Mouse (Mus musculus) mesoderm, embryonic 11.5 days (tissue): ENCODE measurements around the gene Metap2.

ENCODE experiments used
- DNase-seq: peaks from one replicate; pipeline ENCODE4 v3.0.0-alpha.2; 2012; ENCODE audit warnings: low read depth, low spot score

The Metap2 gene

DNA sequence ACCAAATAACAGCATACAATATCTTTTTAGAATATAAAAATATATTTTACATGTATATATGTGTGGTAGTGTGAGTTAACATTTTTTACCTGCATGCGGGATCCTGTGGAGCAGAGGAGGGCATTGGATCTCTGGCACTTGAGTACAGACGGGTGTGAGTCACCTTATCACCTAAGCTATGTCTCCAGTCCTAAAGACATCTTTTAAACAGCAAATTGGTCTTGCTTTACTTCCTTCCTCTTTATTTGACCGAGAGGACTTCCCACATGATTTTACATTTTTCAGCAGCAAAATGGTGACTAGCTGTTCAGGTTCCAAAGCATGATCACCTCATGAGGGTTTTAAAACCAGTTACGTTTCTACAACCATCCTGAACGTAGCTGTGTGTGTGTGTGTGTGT, 14.4 kb upstream of the Metap2 start:
- DNase-seq: no peak

- DNase-seq: no peak
These were observed 13.0 kb upstream of the Metap2 start for GRCm38 (mm10) chr10:93909811-93910446.

DNA sequence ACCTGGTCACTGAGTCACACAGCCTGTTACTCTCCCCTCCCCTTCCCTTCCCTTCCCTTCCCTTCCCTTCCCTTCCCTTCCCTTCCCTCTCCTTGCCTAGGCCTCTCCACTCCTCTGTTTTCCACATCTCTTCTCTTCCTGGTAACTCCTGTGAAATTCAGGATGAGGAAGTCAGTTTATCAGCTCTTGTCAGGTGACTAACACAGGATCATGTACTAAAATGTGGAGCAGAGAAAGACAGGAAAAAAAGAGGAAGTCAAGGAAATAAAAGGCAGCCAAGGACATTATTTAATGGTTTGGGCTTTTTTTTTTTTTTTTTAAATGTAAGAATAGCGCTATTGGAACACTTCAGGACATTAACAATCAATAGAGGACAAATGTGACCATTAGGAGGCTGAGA, 12.1 kb upstream of the Metap2 start:
- DNase-seq: no peak

- no peak for DNase-seq
These were observed 11.6 kb upstream of the Metap2 start for GRCm38 (mm10) chr10:93908540-93908939.

- no peak for DNase-seq
These were observed 10.5 kb upstream of the Metap2 start for GRCm38 (mm10) chr10:93907376-93907775.

DNA sequence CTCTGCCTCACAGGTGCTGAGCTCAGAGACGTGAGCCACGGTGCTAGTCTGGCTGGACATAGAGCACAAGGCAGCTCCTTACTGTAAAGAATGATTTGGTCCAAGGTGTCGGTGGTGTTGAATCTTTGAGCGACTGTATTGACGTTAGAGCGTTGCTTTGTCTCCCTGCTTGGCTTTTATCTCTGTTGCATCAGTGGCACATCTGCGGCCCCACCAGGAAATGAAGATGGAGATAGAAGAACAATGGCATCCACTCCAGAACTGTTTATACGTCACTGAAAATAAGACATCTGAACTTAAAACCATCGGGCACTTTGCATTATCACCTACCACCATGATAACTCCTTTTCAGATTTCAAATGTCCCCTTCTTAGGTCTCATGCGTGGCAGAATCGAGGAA, 3.0 kb upstream of the Metap2 start:
- DNase-seq: no peak

GRCm38 (mm10) chr10:93899303-93899702, 2.4 kb upstream of the Metap2 start:
- no peak for DNase-seq

GRCm38 (mm10) chr10:93892551-93892950, 4.3 kb downstream of the Metap2 start:
- DNase-seq: no peak

DNA sequence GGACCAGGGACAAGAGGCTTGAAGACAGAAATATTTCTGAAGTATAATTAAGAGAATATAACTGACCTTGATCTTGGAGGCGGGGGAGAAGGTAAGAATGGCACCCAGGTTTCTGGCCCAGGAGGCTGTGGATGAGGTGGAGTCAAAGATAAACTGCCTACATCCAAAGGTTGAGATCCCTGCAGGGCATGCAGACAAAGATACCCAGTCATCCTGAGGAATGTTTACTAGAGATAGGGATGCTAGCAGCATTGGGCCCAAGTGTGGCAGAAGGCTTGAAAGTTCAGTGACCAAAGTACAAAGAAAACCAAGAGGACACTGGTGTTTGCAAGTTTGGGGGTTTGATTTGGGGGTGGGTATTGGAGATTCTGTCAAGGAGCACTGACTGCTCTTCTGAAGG, 5.9 kb downstream of the Metap2 start:
- no peak for DNase-seq

DNA sequence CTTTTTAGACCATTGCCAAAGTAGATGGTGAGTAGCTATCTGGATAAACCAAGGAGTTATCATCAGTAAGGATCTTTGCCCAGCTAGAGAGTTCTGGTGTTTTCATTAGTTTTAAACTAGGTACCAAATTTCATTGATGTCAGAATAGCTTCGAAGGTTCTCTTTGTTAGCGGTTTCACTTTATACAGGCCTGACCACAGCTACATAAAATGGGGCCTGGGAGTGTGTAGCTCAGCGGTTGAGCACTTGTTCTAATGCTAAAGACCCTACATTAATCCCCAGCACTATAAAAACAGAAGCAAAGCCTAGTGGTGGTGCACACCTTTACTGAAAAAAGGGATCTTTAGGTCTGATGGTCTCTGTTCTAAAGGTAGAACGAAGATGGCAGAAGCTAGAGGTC, 6.3 kb downstream of the Metap2 start:
- DNase-seq: no peak

DNA sequence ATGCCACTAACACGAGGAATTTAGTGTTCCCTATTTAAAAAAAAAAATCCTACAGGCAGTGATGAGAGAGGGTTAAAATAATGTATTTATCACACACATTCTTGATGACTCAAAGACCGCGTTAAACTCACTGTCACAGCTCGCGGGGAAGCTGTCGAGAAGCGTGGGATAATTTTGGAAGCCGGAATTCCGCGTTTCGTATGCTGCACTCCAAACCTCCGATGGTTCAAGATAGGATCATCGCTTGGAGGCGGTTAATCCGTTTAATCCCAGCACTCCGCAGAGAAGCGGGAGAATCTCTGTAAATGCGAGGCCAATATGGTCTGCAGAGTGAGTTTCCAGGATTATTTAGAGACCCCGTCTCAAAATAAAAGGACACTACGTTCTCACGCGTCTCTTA, 6.9 kb downstream of the Metap2 start:
- DNase-seq: no peak

GRCm38 (mm10) chr10:93889579-93889950, 7.3 kb downstream of the Metap2 start:
- DNase-seq: peak; percentile 92

- peak; percentile 30 for DNase-seq
These were observed 7.8 kb downstream of the Metap2 start for GRCm38 (mm10) chr10:93888935-93889578.

DNA sequence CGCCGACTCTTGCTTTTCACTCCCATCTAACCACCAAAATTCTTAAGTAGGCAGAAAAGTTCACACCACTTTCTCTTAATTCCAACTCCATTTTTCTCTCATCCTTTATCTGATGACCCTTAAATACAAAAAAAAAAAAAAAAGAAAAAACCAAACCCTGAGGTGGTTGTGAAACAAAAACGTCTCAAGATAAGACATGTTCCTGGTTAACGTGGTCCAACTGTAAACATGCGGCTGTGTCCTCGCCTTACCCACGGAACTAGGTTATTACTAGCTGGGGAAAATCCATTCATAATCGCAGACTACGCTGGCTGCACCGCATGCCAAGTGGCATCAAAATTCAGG, 8.3 kb downstream of the Metap2 start:
- DNase-seq: no peak

DNA sequence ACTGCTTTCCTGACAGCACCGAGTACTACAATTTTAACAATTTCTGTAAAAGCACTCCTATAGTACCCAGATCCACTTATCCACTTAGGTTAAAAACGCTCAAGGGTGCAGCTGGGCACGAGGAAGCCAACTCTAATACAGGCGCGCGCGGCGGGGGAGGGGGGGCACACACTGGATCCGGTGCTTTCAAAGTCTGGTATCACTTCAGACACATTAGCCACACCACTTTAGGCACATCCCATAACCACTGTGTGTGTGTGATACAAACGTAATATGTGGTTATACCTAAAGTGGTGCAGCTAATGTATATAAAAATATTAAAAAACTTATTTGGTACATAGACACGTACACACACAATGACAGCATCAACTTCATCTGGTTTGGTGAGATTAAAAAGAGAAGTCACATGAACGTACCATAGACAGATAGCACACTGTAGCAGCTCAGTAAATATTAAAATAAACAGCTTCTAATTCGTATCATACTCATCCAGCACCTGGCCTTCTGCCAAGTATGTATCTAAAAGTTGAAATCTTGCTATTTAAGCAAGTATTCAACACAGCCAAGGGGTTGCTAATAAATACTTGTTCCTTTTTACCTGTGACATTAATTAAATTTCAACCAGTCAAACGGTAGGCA, 10.9 kb downstream of the Metap2 start:
- no peak for DNase-seq

GRCm38 (mm10) chr10:93882738-93883364, 14.0 kb downstream of the Metap2 start:
- no peak for DNase-seq

- no peak for DNase-seq
These were observed 15.0 kb downstream of the Metap2 start for GRCm38 (mm10) chr10:93881918-93882317.

DNA sequence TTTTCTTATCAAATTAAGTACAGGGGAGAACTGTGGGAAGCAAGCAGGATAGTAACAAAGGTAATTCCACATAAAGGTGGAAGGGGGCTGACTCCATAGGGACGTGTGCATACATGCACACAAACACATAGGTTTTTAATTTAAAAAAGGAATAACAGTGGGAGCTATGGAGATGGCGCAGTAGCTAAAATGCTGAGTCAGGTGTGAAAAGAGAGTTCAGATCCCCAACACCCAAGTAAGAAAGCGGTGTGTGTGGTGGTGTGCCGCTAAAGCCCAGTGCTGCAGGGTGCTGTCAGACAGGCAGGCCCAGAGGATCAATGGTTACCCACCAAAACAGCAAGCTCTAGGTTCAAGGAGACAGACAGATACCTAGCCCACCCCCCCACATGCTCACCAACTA, 18.2 kb downstream of the Metap2 start:
- no peak for DNase-seq

GRCm38 (mm10) chr10:93876772-93877171, 20.1 kb downstream of the Metap2 start:
- DNase-seq: no peak

DNA sequence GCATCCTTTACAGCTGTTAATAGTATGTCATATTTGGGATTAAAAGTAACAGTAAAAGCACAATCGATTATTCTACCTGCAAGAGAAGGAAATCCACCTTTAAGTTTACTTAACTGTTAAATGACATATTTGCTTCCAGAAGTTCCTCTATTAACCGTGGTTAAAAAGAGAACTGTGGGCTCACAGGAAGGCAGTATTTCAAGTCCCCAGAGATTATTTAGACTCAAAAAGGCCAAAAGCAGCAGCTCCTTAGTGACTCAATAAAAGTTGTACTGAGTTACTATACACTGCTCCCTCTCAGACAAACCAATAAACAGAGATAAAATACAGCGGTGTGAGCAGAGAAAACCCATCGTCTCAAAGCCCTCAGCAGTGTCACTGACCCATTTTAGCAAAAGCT, 28.0 kb downstream of the Metap2 start:
- no peak for DNase-seq

DNA sequence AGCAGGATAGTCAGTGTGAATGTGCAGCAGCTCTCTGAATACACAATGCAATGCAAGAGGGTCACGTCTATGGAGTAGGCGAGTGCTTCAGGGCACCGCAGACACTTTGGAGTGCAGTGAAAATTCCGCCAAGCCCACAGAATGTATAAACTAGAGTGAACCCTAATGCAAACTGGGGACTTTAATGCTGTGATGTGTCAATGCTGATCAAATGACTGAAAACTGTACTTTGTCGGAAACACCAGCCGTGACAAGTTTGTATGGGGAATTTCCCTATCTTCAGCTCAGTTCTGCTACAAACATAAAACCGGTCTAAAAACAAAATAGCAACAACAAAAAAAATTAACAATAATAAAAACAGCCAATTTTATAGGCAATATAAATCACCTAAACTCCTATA, 28.5 kb downstream of the Metap2 start:
- DNase-seq: no peak

DNA sequence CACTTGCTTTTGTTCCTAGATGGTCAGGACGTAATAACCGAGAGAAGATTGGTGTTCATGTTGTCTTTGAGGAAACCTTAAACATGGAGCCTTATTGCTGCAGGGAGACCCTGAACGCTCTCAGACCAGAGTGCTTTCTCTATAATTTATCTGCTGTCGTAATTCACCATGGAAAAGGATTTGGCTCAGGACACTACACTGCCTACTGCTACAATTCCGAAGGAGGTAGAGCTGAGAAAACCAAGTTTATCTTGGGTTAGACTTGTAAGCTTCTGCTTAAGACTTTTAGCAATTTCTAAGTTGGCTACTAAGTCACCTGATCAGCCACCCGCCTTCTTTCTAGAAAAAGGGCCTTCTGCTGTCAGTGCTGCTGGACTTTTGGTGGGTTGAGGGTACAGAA, 40.8 kb downstream of the Metap2 start:
- DNase-seq: no peak

- no peak for DNase-seq
These were observed 41.8 kb downstream of the Metap2 start for GRCm38 (mm10) chr10:93855126-93855525.
